Mouse (Mus musculus) midbrain, postnatal 0 days (tissue): ENCODE measurements around the gene Etv1. TPM values are rescaled to one million over a fixed set of nuclear protein-coding genes. Genes with fewer than 3 reads are reported as not detected.

Experiments
- ATAC-seq: fragments of 200-750 bp; cut with Nextera tagmentation; 2 replicates; pipeline ENCODE4 v1.8.0; 2017; ENCODE audit warnings: moderate number of reproducible peaks, mild to moderate bottlenecking, moderate TSS enrichment, moderate library complexity; ENCODE audit not compliant: low FRiP score
- DNase-seq: peaks from one replicate; pipeline ENCODE4 v3.0.0-alpha.2; 2015; ENCODE audit warnings: low spot score
- H3K27ac ChIP-seq: fragments of 300-500 bp; sonication (generic); 2 replicates; pipeline ENCODE4 v1.5.1; 2014; ENCODE audit warnings: low read depth, mild to moderate bottlenecking, low read length, mixed read lengths
- H3K27me3 ChIP-seq: fragments of 300-500 bp; sonication (generic); 2 replicates; pipeline ENCODE4 v1.6.1; 2014; ENCODE audit warnings: low read length, control low read depth, mixed read lengths; ENCODE audit not compliant: insufficient read depth
- H3K36me3 ChIP-seq: fragments of 300-500 bp; sonication (generic); 2 replicates; pipeline ENCODE4 v1.6.1; 2014; ENCODE audit warnings: low read length, control low read depth, mixed read lengths; ENCODE audit not compliant: insufficient read depth
- H3K4me1 ChIP-seq: fragments of 300-500 bp; sonication (generic); 2 replicates; pipeline ENCODE4 v1.6.1; 2014; ENCODE audit warnings: mild to moderate bottlenecking, control low read depth, antibody characterized with exemption, low read length, mixed read lengths; ENCODE audit not compliant: insufficient read depth
- H3K4me2 ChIP-seq: fragments of 300-500 bp; sonication (generic); 2 replicates; pipeline ENCODE4 v1.6.1; 2014; ENCODE audit warnings: low read depth, mild to moderate bottlenecking, low read length, mixed read lengths; ENCODE audit not compliant: poor library complexity, severe bottlenecking
- H3K4me3 ChIP-seq: fragments of 300-500 bp; sonication (generic); 2 replicates; pipeline ENCODE4 v1.5.1; 2014; ENCODE audit warnings: low read depth, mild to moderate bottlenecking, low read length, moderate library complexity
- H3K9ac ChIP-seq: fragments of 300-500 bp; sonication (generic); replicated peaks from 2 replicates; pipeline ENCODE4 v1.6.1; 2014; ENCODE audit warnings: mild to moderate bottlenecking, low read length, moderate library complexity, mixed read lengths; ENCODE audit not compliant: poor library complexity, severe bottlenecking
- H3K9me3 ChIP-seq: fragments of 300-500 bp; sonication (generic); 2 replicates; pipeline ENCODE4 v1.6.1; 2016; ENCODE audit warnings: low read length, control low read depth
- CTCF ChIP-seq: IDR thresholded peaks from 2 replicates; pipeline ENCODE4 v1.5.1; 2016; ENCODE audit warnings: antibody characterized with exemption, mild to moderate bottlenecking
- WGBS: fragments of 180-500 bp; shearing (Covaris S2); extraction: QIAGEN DNeasy Blood & Tissue Kit; methylation state at CpG from one replicate; pipeline ENCODE4 v1.1.7; 2014; 5-methylcytosine and 5-hydroxymethylcytosine counted together
- polyA plus RNA-seq: library from polyadenylated mRNA; unstranded; fragments of >200 nt; fragmentation: Nextera tagmentation; extraction: Ambion mirVana; gene quantifications from 2 replicates; pipeline ENCODE4 v1.2.1, GENCODE M21; 2015
- total RNA-seq: library from RNA; depleted of rRNA; stranded (reverse); fragments of >200 nt; gene quantifications from 2 replicates; pipeline ENCODE4 v1.2.3, GENCODE M21; 2014

Etv1 gene
- total and polyA plus RNA-seq, 2 experiments from 2014 or later: 16.6 to 24.0 TPM

- Histone ChIP-seq H3K36me3 (no peaks in the 10 kb centered on the region), H3K4me3 (no peak overlapping the region), H3K9ac (no peak overlapping the region), H3K4me2 (no peak overlapping the region), H3K4me1 (no peaks in the 10 kb centered on the region), H3K27ac (no peak overlapping the region), H3K9me3 (no peaks in the 10 kb centered on the region), H3K27me3 (no peaks in the 10 kb centered on the region)
- no peak for DNase-seq
- ATAC-seq: no peak
- 18% methylated on average over 1 of the region's 1 CpGs for WGBS
- no peak for TF ChIP-seq CTCF
Observed at GRCm38 (mm10) chr12:38784221-38784620, 5.0 kb downstream of the Etv1 start.

GRCm38 (mm10) chr12:38786571-38786970 is 7.4 kb downstream of the Etv1 start:
- Histone ChIP-seq H3K9ac (no peak overlapping the region), H3K4me3 (no peak overlapping the region), H3K9me3 (no peaks in the 10 kb centered on the region), H3K4me2 (no peak overlapping the region), H3K27ac (no peak overlapping the region), H3K27me3 (no peaks in the 10 kb centered on the region), H3K4me1 (no peaks in the 10 kb centered on the region), H3K36me3 (no peaks in the 10 kb centered on the region)
- no peak for DNase-seq
- no peak for ATAC-seq
- no peak for TF ChIP-seq CTCF
- 86% methylated on average over 4 of the region's 4 CpGs for WGBS

- H3K9ac ChIP-seq: no peak overlapping the region
- no peaks in the 10 kb centered on the region for H3K27me3 ChIP-seq
- H3K36me3 ChIP-seq: no peaks in the 10 kb centered on the region
- no peaks in the 10 kb centered on the region for H3K4me1 ChIP-seq
- H3K9me3 ChIP-seq: no peaks in the 10 kb centered on the region
- H3K27ac ChIP-seq: no peak overlapping the region
- H3K4me2 ChIP-seq: no peak overlapping the region
- WGBS: 76% methylated on average over 3 of the region's 3 CpGs
- no peak for DNase-seq
- no peak overlapping the region for H3K4me3 ChIP-seq
- no peak for ATAC-seq
- TF ChIP-seq CTCF: no peak
Observed at GRCm38 (mm10) chr12:38787704-38788103, 8.5 kb downstream of the Etv1 start.

- no peaks in the 10 kb centered on the region for H3K27me3 ChIP-seq
- peak; percentile 25 for DNase-seq
- H3K36me3 ChIP-seq: no peaks in the 10 kb centered on the region
- H3K4me3 ChIP-seq: no peak overlapping the region
- 52% methylated on average over 6 of the region's 6 CpGs for WGBS
- no peaks in the 10 kb centered on the region for H3K4me1 ChIP-seq
- no peak for TF ChIP-seq CTCF
- no peaks in the 10 kb centered on the region for H3K9me3 ChIP-seq
- no peak overlapping the region for H3K4me2 ChIP-seq
- no peak overlapping the region for H3K27ac ChIP-seq
- ATAC-seq: no peak; the same call in 1 of the 2 replicates
- no peak overlapping the region for H3K9ac ChIP-seq
Observed at GRCm38 (mm10) chr12:38788621-38789020, 9.4 kb downstream of the Etv1 start.

GRCm38 (mm10) chr12:38789789-38790355 is 10.7 kb downstream of the Etv1 start:
- Histone ChIP-seq H3K9me3 (no peaks in the 10 kb centered on the region), H3K27ac (no peak overlapping the region), H3K4me2 (no peak overlapping the region), H3K9ac (no peak overlapping the region), H3K27me3 (no peaks in the 10 kb centered on the region), H3K4me3 (no peak overlapping the region), H3K36me3 (no peaks in the 10 kb centered on the region), H3K4me1 (no peaks in the 10 kb centered on the region)
- no peak for ATAC-seq
- 95% methylated on average over 10 of the region's 10 CpGs for WGBS
- no peak for TF ChIP-seq CTCF
- no peak for DNase-seq

- Histone ChIP-seq H3K4me3 (no peak overlapping the region), H3K27me3 (no peaks in the 10 kb centered on the region), H3K4me2 (no peak overlapping the region), H3K36me3 (no peaks in the 10 kb centered on the region), H3K9ac (no peak overlapping the region), H3K4me1 (no peaks in the 10 kb centered on the region), H3K27ac (no peak overlapping the region), H3K9me3 (no peaks in the 10 kb centered on the region)
- TF ChIP-seq CTCF: no peak
- DNase-seq (no peak), ATAC-seq (no peak)
- 81% methylated on average over 4 of the region's 4 CpGs for WGBS
Observed at GRCm38 (mm10) chr12:38793076-38793475, 13.9 kb downstream of the Etv1 start.
